Mouse (Mus musculus) gastrocnemius, adult 8-10 months (tissue): ENCODE data around the gene Smg5. TPM values are rescaled to one million over a fixed set of nuclear protein-coding genes. Genes with fewer than 3 reads are reported as not detected.
"Not testable (repeated sequence)": the region's sequence is repeated elsewhere in the genome, so short reads cannot be mapped to it uniquely, and the experiment has no call there.

Experiments used
- DNase-seq, 2 experiments: peaks; one replicate each; pipeline ENCODE4 v3.0.0; 2022; ENCODE audit warnings: low spot score in 2 of 2
- total RNA-seq, 4 experiments: library from RNA; stranded (reverse); gene quantifications; 2 replicates each; pipeline ENCODE4 v1.2.4; 2022

Gene Smg5
- total RNA-seq, 4 experiments from 2014 or later = 39.0 to 54.6 (median 44.5) TPM

DNA sequence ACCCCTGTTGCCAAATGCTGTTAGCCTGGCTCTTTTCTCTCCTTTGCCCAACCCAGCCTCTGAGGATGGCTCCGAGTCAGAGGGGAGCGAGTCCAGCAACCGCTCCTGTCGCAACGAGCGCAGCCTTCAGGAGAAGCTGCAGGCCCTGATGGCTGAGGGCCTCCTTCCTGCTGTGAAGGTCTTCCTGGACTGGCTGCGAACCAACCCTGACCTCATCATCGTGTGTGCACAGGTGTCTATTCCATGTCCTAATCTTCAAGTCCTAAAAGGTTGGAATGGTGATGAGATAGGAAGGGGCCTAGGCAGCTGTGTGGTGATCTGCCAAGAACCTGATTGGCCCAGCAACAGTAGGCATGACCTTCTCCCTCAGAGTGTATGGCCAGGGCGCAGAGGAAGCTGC, 16.8 kb downstream of the Smg5 start:
- no peak for DNase-seq

DNA sequence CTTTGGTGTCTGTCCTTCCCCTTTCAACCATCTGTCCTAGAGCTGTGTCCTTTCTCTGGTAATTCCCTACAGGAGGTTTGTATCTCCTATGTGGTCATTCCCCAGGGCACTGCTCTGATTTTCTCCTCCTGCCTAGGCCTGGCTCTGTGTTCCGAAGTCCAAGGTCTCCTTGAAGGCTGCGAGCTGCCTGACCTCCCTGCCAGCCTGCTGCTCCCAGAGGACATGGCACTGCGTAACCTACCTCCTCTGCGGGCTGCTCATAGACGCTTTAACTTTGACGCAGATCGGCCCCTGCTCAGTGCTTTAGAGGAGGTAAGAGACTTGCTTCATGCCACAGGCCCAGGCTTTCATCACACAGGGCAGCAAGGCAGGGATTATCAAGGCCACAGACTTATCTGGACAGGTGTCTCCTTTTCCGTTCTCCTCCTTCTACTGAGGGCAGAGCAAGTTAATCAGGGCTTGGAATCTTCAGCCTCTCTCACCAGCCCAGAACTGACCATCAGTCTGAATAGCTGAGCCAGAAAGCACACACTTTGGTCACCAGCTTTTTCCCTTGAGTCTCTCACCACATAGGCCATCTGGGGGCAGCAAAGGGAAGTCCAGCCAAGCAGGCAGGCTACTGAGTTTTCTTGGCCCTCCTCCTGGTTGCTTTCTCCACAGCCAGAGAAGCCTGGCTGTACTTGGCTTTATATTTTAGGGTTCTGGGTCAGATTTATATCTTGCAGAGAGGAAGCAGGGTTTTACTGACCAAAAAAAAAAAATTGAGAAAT, 18.5 kb downstream of the Smg5 start:
- DNase-seq = no peak

DNA sequence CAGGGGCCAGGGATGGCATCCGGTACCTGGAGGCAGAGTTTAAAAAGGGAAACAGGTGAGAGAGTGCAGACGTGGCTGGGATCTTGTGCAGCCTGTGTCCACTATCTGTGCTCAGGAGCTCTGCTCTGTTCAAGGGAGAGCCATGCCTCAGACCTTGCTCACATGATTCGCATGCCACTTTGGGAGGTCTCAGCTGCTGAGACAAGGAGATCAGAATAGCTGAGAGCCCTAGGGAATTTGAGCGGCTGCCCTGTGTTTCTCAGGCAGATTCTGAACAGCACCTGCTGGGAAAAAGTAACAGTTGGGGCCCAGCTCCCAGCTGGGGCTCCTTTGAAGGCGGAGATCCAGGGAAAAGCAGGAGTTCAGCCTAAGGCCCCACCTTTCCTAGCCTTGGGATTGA, 23.5 kb downstream of the Smg5 start:
- no peak for DNase-seq

DNA sequence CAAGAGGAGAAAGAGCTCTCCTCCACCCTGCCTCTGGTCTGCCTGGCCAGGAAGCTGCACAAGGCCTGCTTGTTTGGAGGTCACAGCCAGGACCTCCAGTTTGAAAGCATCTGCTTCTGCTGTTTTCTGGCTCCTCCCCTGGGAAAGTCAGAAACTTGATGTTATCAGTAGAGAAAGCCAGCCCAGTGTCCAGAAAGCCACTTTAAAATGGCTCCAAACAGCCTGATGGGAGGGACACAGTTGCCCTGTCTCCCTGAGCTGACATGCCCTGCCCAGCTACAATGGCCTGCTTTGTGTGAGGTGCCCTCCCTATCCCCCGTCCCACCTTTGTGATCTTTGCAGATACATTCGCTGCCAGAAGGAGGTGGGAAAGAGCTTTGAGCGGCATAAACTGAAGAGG, 23.9 kb downstream of the Smg5 start:
- no peak for DNase-seq

DNA sequence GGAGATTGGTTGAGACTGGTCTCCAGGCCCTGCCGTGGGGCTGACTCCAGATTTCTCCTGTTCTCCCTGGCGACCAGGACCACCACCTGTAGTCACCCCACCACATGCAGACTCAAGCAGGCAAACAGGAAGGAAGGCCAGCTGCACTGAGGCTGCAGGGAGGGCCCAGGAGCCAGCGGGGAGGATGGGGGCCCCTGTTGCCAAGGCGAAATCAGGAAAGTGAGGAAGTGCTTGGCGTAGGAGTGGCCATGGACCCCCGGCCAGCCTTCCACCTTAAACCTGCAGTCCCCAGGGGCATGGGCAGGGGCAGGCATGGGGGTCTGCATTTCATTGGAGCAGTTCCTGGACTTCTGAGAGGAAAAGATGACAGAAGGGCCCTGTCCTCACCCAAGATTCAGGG, 25.0 kb downstream of the Smg5 start:
- no peak for DNase-seq

DNA sequence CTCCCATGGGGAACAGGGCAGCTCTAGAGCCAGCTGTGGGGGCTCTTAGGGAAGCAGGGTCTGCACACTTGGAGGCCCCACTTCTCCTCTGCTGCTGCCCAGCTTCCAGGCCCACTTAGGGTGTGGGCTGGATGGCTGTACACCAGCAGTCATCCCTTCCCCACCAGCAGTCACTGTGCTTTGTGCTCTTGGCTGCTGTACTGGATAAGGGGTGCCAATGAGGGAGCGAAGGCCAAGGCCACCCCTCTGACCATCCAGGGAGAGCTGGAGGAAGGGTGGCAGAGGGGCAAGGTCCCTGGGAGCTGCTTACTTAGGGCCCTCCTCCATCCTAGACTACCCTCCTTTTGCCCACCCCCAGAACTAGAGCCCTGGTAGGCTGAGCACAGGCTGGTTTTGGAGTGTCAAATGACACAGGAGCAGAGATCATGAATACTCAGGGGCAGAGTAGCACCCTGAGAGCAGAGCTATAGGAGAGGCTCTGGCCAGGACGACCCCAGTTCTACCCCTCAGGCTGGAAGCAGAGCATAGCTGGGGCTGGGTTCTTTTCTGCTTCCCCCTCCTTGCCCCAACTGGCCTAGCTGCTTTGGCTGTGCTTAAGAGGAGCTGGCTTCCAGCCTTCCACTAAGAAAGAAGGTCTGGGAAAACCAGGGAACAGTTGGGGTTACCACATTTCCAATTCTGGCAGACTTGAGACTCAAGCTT, 25.7 kb downstream of the Smg5 start:
- no peak for DNase-seq

DNA sequence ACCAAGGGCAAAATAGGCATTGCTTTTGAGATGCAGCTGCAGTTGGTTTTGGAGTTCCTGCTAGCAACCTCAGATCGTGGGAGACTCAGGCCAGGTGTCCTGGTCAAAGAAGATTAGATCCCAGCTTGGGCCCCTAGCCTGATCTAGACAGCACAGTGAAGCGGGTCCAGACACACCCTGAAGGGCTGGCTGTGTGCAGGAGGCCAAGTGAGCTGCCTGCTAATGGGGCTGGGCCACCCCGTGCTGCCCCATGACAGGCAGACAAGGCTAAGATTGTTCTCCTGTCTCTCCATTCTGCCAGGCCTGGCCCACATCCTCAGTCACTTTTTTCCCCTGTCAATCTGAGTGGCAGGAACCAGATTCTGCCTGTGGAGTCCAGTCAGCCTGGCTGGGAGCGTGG, 27.6 kb downstream of the Smg5 start:
- no peak for DNase-seq

DNA sequence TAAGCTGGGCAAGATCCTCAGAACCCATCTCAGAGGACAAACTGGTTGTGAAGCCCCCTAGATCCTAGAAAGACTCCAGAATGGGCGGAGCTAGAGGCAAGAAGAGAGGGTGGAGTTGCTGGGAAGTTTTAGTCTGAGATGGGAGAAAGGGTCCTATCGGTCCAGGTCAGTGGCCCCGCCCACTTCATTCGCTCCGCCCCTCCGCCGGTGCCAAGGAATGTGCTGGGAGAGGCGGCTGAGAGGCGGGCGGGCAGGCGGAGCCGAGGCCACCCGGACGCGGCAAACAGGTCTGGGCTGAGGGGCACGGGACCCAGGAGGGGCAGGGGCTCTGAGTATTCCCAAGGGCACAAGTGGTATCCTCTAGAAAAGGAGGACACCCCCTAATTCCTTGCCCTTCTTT, 28.3 kb downstream of the Smg5 start, which contains the start of gene Paqr6:
Paqr6 (plus strand) TSS at position 248 of the 400 bp plus-strand sequence.
- DNase-seq = peak; percentile 53 to 66

DNA sequence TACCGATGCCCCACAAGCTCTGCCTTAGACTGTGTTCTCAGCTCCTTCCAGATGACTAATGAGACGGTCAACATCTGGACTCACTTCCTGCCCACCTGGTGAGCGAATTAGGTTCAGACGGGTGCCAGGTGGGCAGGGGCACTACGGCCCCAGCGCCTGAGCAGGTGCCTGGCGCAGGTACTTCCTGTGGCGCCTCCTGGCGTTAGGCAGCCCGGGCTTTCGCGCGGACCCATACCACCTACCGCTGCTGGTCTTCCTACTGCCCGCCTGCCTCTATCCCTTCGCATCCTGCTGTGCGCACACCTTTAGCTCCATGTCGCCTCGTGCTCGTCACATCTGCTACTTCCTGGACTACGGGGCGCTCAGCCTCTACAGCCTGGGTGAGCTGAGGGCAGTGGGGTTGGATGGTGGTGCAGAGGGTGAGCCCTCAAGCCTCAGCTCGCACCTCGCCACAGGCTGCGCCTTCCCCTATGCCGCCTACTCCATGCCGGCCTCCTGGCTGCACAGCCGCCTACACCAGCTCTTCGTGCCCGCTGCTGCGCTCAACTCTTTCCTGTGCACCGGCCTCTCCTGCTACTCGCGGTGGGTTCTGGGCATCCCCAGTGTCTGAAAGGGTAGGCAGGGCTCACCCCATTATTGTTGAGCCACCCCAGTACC, 29.8 kb downstream of the Smg5 start:
- DNase-seq = no peak

DNA sequence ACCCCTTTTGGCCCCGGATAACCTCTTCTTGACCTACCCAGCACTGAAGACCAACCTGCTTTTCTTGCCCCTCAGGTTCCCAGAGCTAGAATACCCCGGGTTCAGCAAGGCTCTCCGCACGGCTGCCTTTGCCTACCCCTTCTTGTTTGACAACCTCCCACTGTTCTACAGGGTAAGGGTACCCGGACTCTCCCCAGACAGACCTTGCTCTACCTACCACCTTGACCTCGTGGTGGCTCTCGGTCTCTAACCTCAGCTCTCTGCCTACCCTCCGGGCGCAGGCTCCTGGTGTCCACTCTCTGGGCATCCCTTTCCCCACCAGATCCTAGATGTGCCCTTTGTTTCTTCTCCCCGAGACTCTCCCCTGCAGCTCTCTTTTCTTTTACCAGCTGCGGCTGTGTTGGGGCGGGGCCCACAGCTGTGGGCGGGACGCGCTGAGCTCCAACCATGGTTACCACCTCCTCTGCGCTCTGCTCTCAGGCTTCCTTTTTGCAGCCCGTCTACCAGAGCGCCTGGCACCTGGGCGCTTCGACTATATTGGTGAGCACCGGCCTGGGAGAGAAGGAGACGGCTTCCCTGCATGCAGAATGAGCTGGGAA, 30.9 kb downstream of the Smg5 start:
- DNase-seq = not testable (repeated sequence)

DNA sequence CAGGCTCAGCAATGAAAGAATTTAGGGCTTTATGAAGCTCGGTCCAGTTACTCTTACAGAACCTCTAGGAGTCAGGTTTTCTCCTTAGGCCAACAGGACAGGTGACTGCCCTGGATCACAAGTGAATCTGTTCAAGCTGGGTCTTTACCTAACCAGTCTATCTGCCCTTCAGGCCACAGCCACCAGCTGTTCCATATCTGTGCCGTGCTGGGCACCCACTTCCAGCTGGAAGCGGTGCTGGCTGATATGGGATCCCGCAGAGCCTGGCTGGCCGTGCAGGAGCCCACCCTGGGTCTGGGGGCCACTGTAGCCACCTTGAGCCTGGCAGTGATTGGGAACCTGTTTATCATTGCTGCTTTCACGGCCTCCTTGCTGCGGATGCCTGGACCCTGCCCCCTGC, 31.5 kb downstream of the Smg5 start:
- DNase-seq = not testable (repeated sequence)

DNA sequence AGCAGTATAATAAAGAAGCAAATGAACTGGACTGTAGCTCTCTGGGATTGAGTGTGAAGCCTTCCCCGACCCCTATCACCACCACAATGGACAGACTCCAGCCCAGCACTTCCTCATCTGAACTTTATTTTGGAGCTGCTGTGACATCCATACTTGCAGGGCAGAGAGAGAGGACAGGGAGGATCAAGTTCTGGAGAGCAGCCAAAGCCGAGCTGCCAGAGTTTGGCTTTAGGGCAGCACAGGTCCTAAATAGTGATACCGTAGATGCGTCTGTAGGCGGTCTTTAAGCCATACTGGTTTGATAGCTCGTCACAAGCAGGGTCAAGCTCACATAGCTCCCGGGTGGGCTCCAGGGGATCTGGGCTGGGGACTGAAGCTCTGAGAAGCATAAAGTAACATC, 32.5 kb downstream of the Smg5 start:
- DNase-seq = peak; percentile 45 to 68

DNA sequence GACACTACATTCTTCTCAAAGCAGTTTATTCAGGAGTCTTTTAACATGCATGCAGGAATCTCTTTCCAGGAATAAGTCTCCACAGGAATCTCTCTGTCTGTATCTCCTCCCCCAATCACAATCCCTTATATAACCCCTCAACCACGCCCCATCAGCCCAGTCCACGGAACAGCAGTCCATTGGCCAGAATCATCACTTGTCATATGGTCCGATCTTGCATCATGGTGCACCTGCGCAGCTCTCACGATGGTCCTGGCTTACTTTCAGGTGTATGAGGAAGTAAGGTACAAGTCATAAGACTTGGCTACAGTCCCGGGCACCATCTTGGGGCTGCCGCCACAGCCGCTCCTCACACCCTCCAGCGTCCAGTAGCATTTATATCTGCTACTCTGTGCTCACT, 36.6 kb downstream of the Smg5 start, which contains the start of gene Bglap3:
Bglap3 (minus strand) TSS at position 101 of the 400 bp plus-strand sequence.
- not testable (repeated sequence) for DNase-seq

DNA sequence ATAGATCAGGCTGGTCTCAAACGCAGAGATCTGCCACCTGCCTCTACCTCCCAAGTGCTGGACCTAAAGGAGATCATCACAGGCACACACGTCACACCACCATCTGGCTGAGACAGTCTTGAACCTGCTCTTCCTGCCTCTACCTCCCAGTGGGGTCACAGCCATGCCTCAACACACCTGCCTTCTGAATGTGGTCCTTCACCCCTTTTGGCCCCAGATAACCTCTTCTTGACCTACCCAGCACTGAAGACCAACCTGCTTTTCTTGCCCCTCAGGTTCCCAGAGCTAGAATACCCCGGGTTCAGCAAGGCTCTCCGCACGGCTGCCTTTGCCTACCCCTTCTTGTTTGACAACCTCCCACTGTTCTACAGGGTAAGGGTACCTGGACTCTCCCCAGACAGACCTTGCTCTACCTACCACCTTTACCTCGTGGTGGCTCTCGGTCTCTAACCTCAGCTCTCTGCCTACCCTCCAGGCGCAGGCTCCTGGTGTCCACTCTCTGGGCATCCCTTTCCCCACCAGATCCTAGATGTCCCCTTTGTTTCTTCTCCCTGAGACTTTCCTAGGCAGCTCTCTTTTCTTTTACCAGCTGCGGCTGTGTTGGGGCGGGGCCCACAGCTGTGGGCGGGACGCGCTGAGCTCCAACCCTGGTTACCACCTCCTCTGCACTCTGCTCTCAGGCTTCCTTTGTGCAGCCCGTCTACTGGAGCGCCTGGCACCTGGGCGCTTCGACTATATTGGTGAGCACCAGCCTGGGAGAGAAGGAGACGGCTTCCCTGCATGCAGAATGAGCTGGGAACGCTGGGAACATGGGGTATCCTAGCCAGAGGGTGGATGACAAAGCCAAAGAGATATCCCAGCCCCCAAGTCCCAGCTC, 39.9 kb downstream of the Smg5 start:
- DNase-seq = not testable (repeated sequence)

DNA sequence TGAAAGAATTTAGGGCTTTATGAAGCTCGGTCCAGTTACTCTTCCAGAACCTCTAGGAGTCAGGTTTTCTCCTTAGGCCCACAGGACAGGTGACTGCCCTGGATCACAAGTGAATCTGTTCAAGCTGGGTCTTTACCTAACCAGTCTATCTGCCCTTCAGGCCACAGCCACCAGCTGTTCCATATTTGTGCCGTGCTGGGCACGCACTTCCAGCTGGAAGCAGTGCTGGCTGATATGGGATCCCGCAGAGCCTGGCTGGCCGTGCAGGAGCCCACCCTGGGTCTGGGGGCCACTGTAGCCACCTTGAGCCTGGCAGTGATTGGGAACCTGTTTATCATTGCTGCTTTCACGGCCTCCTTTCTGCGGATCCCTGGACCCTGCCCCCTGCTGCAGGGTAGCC, 40.6 kb downstream of the Smg5 start:
- DNase-seq = not testable (repeated sequence)

DNA sequence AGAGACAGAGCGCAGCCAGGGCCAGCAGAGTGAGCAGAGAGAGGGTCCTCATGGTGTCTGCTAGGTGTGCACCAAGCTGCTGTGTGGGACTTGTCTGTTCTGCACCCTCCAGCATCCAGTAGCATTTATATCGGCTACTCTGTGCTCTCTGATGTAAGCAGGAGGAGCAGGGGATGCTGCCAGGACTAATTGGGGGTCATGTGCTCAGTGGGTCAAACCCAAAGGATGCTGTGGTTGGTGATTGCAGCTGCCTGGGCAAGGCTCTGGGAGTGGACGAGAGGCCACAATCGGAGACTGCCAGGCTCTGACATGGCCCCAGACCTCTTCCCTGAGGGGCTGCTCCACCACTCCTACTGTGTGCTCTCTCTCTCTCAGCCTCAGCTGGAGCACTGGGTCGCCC, 42.5 kb downstream of the Smg5 start, which contains the start of gene Bglap2:
Bglap2 (minus strand) TSS at position 101 of the 400 bp plus-strand sequence.
- DNase-seq = not testable (repeated sequence)

DNA sequence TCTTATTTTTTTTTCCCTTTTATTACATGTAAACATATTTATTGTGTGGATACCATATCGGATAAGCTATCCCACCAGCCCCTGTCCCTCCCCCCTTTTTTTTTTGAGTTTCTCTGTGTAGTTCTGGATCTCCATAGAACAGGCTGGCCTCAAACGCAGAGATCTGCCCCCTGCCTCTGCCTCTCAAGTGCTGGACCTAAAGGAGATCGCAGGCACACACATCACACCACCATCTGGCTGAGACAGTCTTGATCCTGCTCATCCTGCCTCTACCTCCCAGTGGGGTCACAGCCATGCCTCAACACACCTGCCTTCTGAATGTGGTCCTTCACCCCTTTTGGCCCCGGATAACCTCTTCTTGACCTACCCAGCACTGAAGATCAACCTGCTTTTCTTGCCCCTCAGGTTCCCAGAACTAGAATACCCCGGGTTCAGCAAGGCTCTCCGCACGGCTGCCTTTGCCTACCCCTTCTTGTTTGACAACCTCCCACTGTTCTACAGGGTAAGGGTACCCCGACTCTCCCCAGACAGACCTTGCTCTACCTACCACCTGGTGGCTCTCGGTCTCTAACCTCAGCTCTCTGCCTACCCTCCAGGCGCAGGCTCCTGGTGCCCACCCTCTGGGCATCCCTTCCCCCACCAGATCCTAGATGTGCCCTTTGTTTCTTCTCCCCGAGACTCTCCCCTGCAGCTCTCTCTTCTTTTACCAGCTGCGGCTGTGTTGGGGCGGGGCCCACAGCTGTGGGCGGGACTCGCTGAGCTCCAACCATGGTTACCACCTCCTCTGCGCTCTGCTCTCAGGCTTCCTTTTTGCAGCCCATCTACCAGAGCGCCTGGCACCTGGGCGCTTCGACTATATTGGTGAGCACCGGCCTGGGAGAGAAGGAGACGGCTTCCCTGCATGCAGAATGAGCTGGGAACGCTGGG, 45.6 kb downstream of the Smg5 start:
- DNase-seq = not testable (repeated sequence)

DNA sequence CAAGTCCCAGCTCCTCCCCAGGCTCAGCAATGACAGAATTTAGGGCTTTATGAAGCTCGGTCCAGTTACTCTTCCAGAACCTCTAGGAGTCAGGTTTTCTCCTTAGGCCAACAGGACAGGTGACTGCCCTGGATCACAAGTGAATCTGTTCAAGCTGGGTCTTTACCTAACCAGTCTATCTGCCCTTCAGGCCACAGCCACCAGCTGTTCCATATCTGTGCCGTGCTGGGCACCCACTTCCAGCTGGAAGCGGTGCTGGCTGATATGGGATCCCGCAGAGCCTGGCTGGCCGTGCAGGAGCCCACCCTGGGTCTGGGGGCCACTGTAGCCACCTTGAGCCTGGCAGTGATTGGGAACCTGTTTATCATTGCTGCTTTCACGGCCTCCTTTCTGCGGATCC, 46.3 kb downstream of the Smg5 start:
- not testable (repeated sequence) for DNase-seq

DNA sequence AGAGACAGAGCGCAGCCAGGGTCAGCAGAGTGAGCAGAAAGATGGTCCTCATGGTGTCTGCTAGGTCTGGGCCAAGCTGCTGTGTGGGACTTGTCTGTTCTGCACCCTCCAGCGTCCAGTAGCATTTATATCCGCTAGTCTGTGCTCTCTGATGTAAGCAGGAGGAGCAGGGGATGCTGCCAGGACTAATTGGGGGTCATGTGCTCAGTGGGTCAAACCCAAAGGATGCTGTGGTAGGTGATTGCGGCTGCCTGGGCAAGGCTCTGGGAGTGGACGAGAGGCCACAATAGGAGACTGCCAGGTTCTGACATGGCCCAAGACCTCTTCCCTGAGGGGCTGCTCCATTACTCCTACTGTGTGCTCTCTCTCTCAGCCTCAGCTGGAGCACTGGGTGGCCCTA, 48.3 kb downstream of the Smg5 start, which contains the start of gene Bglap:
Bglap (minus strand) TSS at position 101 of the 400 bp plus-strand sequence.
- no peak for DNase-seq
